Mouse (Mus musculus) hindbrain, embryonic 13.5 days (tissue): ENCODE measurements around the gene Tdg. TPM values are rescaled to one million over a fixed set of nuclear protein-coding genes. Genes with fewer than 3 reads are reported as not detected.
A peak's percentile ranks its signal among the peaks of the same experiment; 100 is the strongest.

Source experiments
- ATAC-seq: fragments of 200-750 bp; cut with Nextera tagmentation; 2 replicates; pipeline ENCODE4 v1.8.0; 2017; ENCODE audit warnings: moderate TSS enrichment; ENCODE audit not compliant: low FRiP score
- H3K27ac ChIP-seq: fragments of 300-500 bp; sonication (generic); 2 replicates; pipeline ENCODE4 v1.5.1; 2015; ENCODE audit warnings: inconsistent platforms, mild to moderate bottlenecking, moderate library complexity
- H3K27me3 ChIP-seq: fragments of 300-500 bp; sonication (generic); 2 replicates; pipeline ENCODE4 v1.6.1; 2015; ENCODE audit warnings: mild to moderate bottlenecking, inconsistent platforms
- H3K36me3 ChIP-seq: fragments of 300-500 bp; sonication (generic); 2 replicates; pipeline ENCODE4 v1.6.1; 2015; ENCODE audit warnings: mild to moderate bottlenecking, inconsistent platforms
- H3K4me1 ChIP-seq: fragments of 300-500 bp; sonication (generic); replicated peaks from 2 replicates; pipeline ENCODE4 v1.6.1; 2015; ENCODE audit warnings: inconsistent platforms
- H3K4me2 ChIP-seq: fragments of 300-500 bp; sonication (generic); 2 replicates; pipeline ENCODE4 v1.6.1; 2015; ENCODE audit warnings: inconsistent platforms, mild to moderate bottlenecking, moderate library complexity
- H3K4me3 ChIP-seq: fragments of 300-500 bp; sonication (generic); 2 replicates; pipeline ENCODE4 v1.5.1; 2015; ENCODE audit warnings: mild to moderate bottlenecking, inconsistent platforms
- H3K9ac ChIP-seq: fragments of 300-500 bp; sonication (generic); 2 replicates; pipeline ENCODE4 v1.6.1; 2015; ENCODE audit warnings: mild to moderate bottlenecking, inconsistent platforms
- H3K9me3 ChIP-seq: fragments of 300-500 bp; sonication (generic); 2 replicates; pipeline ENCODE4 v1.6.1; 2016; ENCODE audit warnings: inconsistent platforms
- WGBS: fragments of 180-500 bp; shearing (Covaris S2); methylation state at CpG from one replicate; pipeline ENCODE4 v1.1.7; 2015; 5-methylcytosine and 5-hydroxymethylcytosine counted together
- polyA plus RNA-seq: library from polyadenylated mRNA; unstranded; fragments of >200 nt; fragmentation: Nextera tagmentation; extraction: Ambion mirVana; gene quantifications from 2 replicates; pipeline ENCODE4 v1.2.1, GENCODE M21; 2015

Tdg gene
- polyA plus RNA-seq, 1 experiment from 2014 or later: 203 TPM

- no peak for ATAC-seq
- H3K4me2 ChIP-seq: no peak overlapping the region
- H3K4me3 ChIP-seq: no peak overlapping the region
- H3K9me3 ChIP-seq: no peaks in the 10 kb centered on the region
- no peak overlapping the region for H3K9ac ChIP-seq
- 73% methylated on average over 6 of the region's 6 CpGs for WGBS
- H3K27me3 ChIP-seq: no peaks in the 10 kb centered on the region
- peaks cover 4% of the 10 kb centered on the region; the same call in 1 of the 2 replicates for H3K4me1 ChIP-seq
- H3K36me3 ChIP-seq: no peaks in the 10 kb centered on the region
- no peak overlapping the region for H3K27ac ChIP-seq
These were observed 40.6 kb downstream of the Tdg start for GRCm38 (mm10) chr10:82670205-82670604.

- WGBS: 86% methylated on average over 6 of the region's 6 CpGs
- no peak overlapping the region for H3K27ac ChIP-seq
These were observed 47.3 kb downstream of the Tdg start for GRCm38 (mm10) chr10:82676949-82677348.

GRCm38 (mm10) chr10:82680769-82681168 lies 51.1 kb downstream of the Tdg start:
- Histone ChIP-seq H3K4me2 (no peak overlapping the region), H3K4me3 (no peak overlapping the region), H3K36me3 (no peaks in the 10 kb centered on the region), H3K27me3 (no peaks in the 10 kb centered on the region), H3K4me1 (no peaks in the 10 kb centered on the region), H3K27ac (no peak overlapping the region), H3K9me3 (no peaks in the 10 kb centered on the region), H3K9ac (no peak overlapping the region)
- 92% methylated on average over 5 of the region's 5 CpGs for WGBS
- no peak for ATAC-seq

More at GRCm38 (mm10) chr10:82676949-82677348, 47.3 kb downstream of the Tdg start:
- H3K27me3 ChIP-seq: no peaks in the 10 kb centered on the region
- H3K4me1 ChIP-seq: no peaks in the 10 kb centered on the region
- H3K4me2 ChIP-seq: no peak overlapping the region
- H3K9ac ChIP-seq: no peak overlapping the region
- no peaks in the 10 kb centered on the region for H3K9me3 ChIP-seq
- no peaks in the 10 kb centered on the region for H3K36me3 ChIP-seq
- ATAC-seq: no peak
- no peak overlapping the region for H3K4me3 ChIP-seq

GRCm38 (mm10) chr10:82681639-82682038 lies 52.0 kb downstream of the Tdg start:
- no peaks in the 10 kb centered on the region for H3K36me3 ChIP-seq
- H3K27ac ChIP-seq: no peak overlapping the region
- no peaks in the 10 kb centered on the region for H3K9me3 ChIP-seq
- H3K4me2 ChIP-seq: no peak overlapping the region
- ATAC-seq: no peak
- no peak overlapping the region for H3K9ac ChIP-seq
- H3K4me3 ChIP-seq: no peak overlapping the region
- no peaks in the 10 kb centered on the region for H3K27me3 ChIP-seq
- H3K4me1 ChIP-seq: no peaks in the 10 kb centered on the region
- 89% methylated on average over 7 of the region's 7 CpGs for WGBS

- Histone ChIP-seq H3K4me3 (no peak overlapping the region), H3K27ac (no peak overlapping the region), H3K36me3 (no peaks in the 10 kb centered on the region), H3K9me3 (no peaks in the 10 kb centered on the region), H3K9ac (no peak overlapping the region), H3K4me2 (no peak overlapping the region), H3K4me1 (peaks cover 2% of the 10 kb centered on the region; the same call in 1 of the 2 replicates), H3K27me3 (peaks cover 2% of the 10 kb centered on the region; the same call in 1 of the 2 replicates)
- no peak for ATAC-seq
- 75% methylated on average over 2 of the region's 2 CpGs for WGBS
These were observed 55.8 kb downstream of the Tdg start for GRCm38 (mm10) chr10:82685440-82685839.

- Histone ChIP-seq H3K9me3 (no peaks in the 10 kb centered on the region), H3K36me3 (no peaks in the 10 kb centered on the region), H3K27me3 (peaks cover 3% of the 10 kb centered on the region; the same call in 1 of the 2 replicates), H3K4me3 (no peak overlapping the region), H3K27ac (no peak overlapping the region), H3K4me1 (peaks cover 8% of the 10 kb centered on the region; the same call in 1 of the 2 replicates), H3K4me2 (no peak overlapping the region), H3K9ac (no peak overlapping the region)
- no peak for ATAC-seq
- 82% methylated on average over 7 of the region's 7 CpGs for WGBS
These were observed 60.1 kb downstream of the Tdg start for GRCm38 (mm10) chr10:82689681-82690211.

- Histone ChIP-seq H3K36me3 (no peaks in the 10 kb centered on the region), H3K4me3 (no peak within 1 kb of the TSS), H3K9me3 (no peaks in the 10 kb centered on the region), H3K4me2 (peak within 1 kb of the TSS; percentile 39), H3K27ac (no peak within 1 kb of the TSS), H3K9ac (0 out of 2 replicates have a peak within 1 kb of the TSS, but pooled peaks have one; percentile 36), H3K4me1 (peaks cover 8% of the 10 kb centered on the region; the same call in 1 of the 2 replicates), H3K27me3 (peaks cover 3% of the 10 kb centered on the region; the same call in 1 of the 2 replicates)
- no peak for ATAC-seq
- 12% methylated on average over 14 of the region's 14 CpGs for WGBS
These were observed 60.9 kb downstream of the Tdg start, which contains the start of gene Glt8d2 for GRCm38 (mm10) chr10:82690494-82690893. Gene Glt8d2 (minus strand): TSS chr10:82690650.

GRCm38 (mm10) chr10:82695956-82696355 lies 66.3 kb downstream of the Tdg start, which contains the start of gene Hcfc2:
Gene Hcfc2 (plus strand): TSS chr10:82696160.
- H3K9me3 ChIP-seq: no peaks in the 10 kb centered on the region
- no peaks in the 10 kb centered on the region for H3K36me3 ChIP-seq
- peaks cover 16% of the 10 kb centered on the region for H3K4me1 ChIP-seq
- H3K4me3 ChIP-seq: no peak within 1 kb of the TSS
- H3K4me2 ChIP-seq: no peak within 1 kb of the TSS
- ATAC-seq: no peak
- 85% methylated on average over 5 of the region's 5 CpGs for WGBS
- H3K27ac ChIP-seq: no peak within 1 kb of the TSS
- no peak within 1 kb of the TSS for H3K9ac ChIP-seq
- 0 out of 2 replicates have a peak, but pooled peaks cover 3% of the 10 kb centered on the region for H3K27me3 ChIP-seq

- Histone ChIP-seq H3K27ac (no peak overlapping the region), H3K9me3 (no peaks in the 10 kb centered on the region), H3K36me3 (peaks cover 4% of the 10 kb centered on the region), H3K9ac (no peak overlapping the region), H3K4me3 (no peak overlapping the region), H3K4me2 (no peak overlapping the region), H3K4me1 (peaks cover 20% of the 10 kb centered on the region), H3K27me3 (0 out of 2 replicates have a peak, but pooled peaks cover 3% of the 10 kb centered on the region)
- ATAC-seq: no peak
- WGBS: 78% methylated on average over 4 of the region's 4 CpGs
These were observed 66.9 kb downstream of the Tdg start for GRCm38 (mm10) chr10:82696453-82697079.

GRCm38 (mm10) chr10:82697305-82697898 lies 67.8 kb downstream of the Tdg start:
- WGBS: 89% methylated on average over 3 of the region's 3 CpGs
- peaks cover 10% of the 10 kb centered on the region for H3K36me3 ChIP-seq
- no peak overlapping the region for H3K4me3 ChIP-seq
- peaks cover 20% of the 10 kb centered on the region for H3K4me1 ChIP-seq
- no peak for ATAC-seq
- no peak overlapping the region for H3K4me2 ChIP-seq
- H3K27me3 ChIP-seq: 0 out of 2 replicates have a peak, but pooled peaks cover 3% of the 10 kb centered on the region
- no peak overlapping the region for H3K27ac ChIP-seq
- no peaks in the 10 kb centered on the region for H3K9me3 ChIP-seq
- no peak overlapping the region for H3K9ac ChIP-seq

- H3K4me3 ChIP-seq: peak overlapping the region; percentile 92
- H3K27me3 ChIP-seq: 0 out of 2 replicates have a peak, but pooled peaks cover 3% of the 10 kb centered on the region
- peaks cover 14% of the 10 kb centered on the region for H3K36me3 ChIP-seq
- H3K4me2 ChIP-seq: peak overlapping the region; percentile 92
- H3K9me3 ChIP-seq: no peaks in the 10 kb centered on the region
- H3K27ac ChIP-seq: peak overlapping the region; percentile 91
- WGBS: under 1% methylated on average over 42 of the region's 42 CpGs
- ATAC-seq: peak; percentile 95
- peaks cover 20% of the 10 kb centered on the region for H3K4me1 ChIP-seq
- peak overlapping the region; percentile 89 for H3K9ac ChIP-seq
These were observed 69.2 kb downstream of the Tdg start for GRCm38 (mm10) chr10:82698712-82699261.

GRCm38 (mm10) chr10:82699296-82699941 lies 69.8 kb downstream of the Tdg start:
- WGBS: under 1% methylated on average over 50 of the region's 59 CpGs
- Histone ChIP-seq H3K9me3 (no peaks in the 10 kb centered on the region), H3K27ac (peak overlapping the region; percentile 91), H3K4me2 (peak overlapping the region; percentile 92), H3K36me3 (peaks cover 18% of the 10 kb centered on the region), H3K27me3 (0 out of 2 replicates have a peak, but pooled peaks cover 3% of the 10 kb centered on the region), H3K4me1 (peaks cover 20% of the 10 kb centered on the region), H3K4me3 (peak overlapping the region; percentile 92), H3K9ac (peak overlapping the region; percentile 89)
- peak; percentile 83 for ATAC-seq
